Mouse (Mus musculus): ENCODE measurements around the gene Slc35d2. TPM values are rescaled to one million over a fixed set of nuclear protein-coding genes. Genes with fewer than 3 reads are reported as not detected.

Slc35d2 gene
- total and polyA plus RNA-seq, 2 experiments from 2014 or later: 3.7 to 5.3 TPM

- Histone ChIP-seq H3K4me3 (ENCODE audit: low read depth, low read length) (peak overlapping the region; percentile 68), H3K36me3 (replicated peaks; ENCODE audit: control insufficient read depth, insufficient read depth, low read length) (peaks cover 22% of the 10 kb centered on the region), H3K27me3 (ENCODE audit: control insufficient read depth, insufficient read depth, low read length) (no peaks in the 10 kb centered on the region), H3K9ac (replicated peaks; ENCODE audit: low read depth, low read length) (peak overlapping the region; percentile 77), H3K27ac (ENCODE audit: low read depth) (peak overlapping the region; percentile 65), H3K9me3 (replicated peaks; ENCODE audit: control insufficient read depth, low read length) (no peaks in the 10 kb centered on the region), H3K4me2 (ENCODE audit: low read depth, low read length) (peak overlapping the region; percentile 74), H3K4me1 (ENCODE audit: control insufficient read depth, insufficient read depth) (peaks cover 7% of the 10 kb centered on the region; the same call in 1 of the 2 replicates)
- TF ChIP-seq EP300 (IDR thresholded peaks at IDR 0.05; ENCODE audit: low read depth) (no peak), CTCF (IDR thresholded peaks at IDR 0.05; ENCODE audit: low read depth) (peak; percentile 37)
- 34% methylated on average over 15 of the region's 15 CpGs for WGBS
- DNase-seq (ENCODE audit: low spot score) (peak; percentile 35), ATAC-seq (ENCODE audit: insufficient read depth, low read depth) (peak; percentile 80)
These were observed 628 bp upstream of the Slc35d2 start for GRCm38 (mm10) chr13:64129616-64130375.

- DNase-seq (ENCODE audit: low spot score): no peak
- Histone ChIP-seq H3K9ac (replicated peaks; ENCODE audit: low read depth, low read length) (no peak overlapping the region), H3K36me3 (replicated peaks; ENCODE audit: control insufficient read depth, insufficient read depth, low read length) (0 out of 2 replicates have a peak, but pooled peaks cover under 1% of the 10 kb centered on the region), H3K27me3 (ENCODE audit: control insufficient read depth, insufficient read depth, low read length) (no peaks in the 10 kb centered on the region), H3K27ac (ENCODE audit: low read depth) (no peak overlapping the region), H3K4me2 (ENCODE audit: low read depth, low read length) (no peak overlapping the region), H3K4me3 (ENCODE audit: low read depth, low read length) (no peak overlapping the region), H3K9me3 (replicated peaks; ENCODE audit: control insufficient read depth, low read length) (no peaks in the 10 kb centered on the region), H3K4me1 (ENCODE audit: control insufficient read depth, insufficient read depth) (peaks cover 7% of the 10 kb centered on the region; the same call in 1 of the 2 replicates)
- TF ChIP-seq EP300 (IDR thresholded peaks at IDR 0.05; ENCODE audit: low read depth) (no peak), CTCF (IDR thresholded peaks at IDR 0.05; ENCODE audit: low read depth) (no peak)
- whole genome bisulfite sequencing: 70% methylated on average over 4 of the region's 4 CpGs
- no peak for ATAC-seq (ENCODE audit: insufficient read depth, low read depth)
These were observed 2.9 kb downstream of the Slc35d2 start for GRCm38 (mm10) chr13:64126316-64126715.

DNA sequence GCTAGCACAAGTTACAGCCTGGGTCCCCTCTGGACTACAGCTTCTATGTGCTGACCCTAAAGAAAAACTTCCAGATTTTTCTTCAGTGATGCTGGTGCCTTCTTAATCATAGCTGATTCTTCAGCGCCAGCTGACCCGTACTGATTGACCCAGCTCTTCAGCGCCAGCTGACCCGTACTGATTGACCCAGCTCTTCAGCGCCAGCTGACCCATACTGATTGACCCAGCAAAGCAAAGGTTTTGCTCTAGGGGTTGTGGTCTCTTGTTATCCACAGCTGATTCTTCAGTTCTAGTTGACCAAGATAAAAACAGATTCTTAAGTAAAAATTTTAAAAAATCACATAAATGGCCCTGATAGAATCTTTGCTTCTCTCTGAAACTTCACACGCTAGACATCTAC lies 4.3 kb downstream of the Slc35d2 start:
- H3K27me3 ChIP-seq (ENCODE audit: control insufficient read depth, insufficient read depth, low read length): no peaks in the 10 kb centered on the region
- WGBS: 94% methylated on average over 6 of the region's 6 CpGs
- no peaks in the 10 kb centered on the region; the same call in 1 of the 2 replicates for H3K36me3 ChIP-seq (replicated peaks; ENCODE audit: control insufficient read depth, insufficient read depth, low read length)
- H3K9me3 ChIP-seq (replicated peaks; ENCODE audit: control insufficient read depth, low read length): no peaks in the 10 kb centered on the region
- H3K9ac ChIP-seq (replicated peaks; ENCODE audit: low read depth, low read length): no peak overlapping the region
- no peak overlapping the region for H3K4me3 ChIP-seq (ENCODE audit: low read depth, low read length)
- H3K4me1 ChIP-seq (ENCODE audit: control insufficient read depth, insufficient read depth): peaks cover 7% of the 10 kb centered on the region; the same call in 1 of the 2 replicates
- DNase-seq (ENCODE audit: low spot score): no peak
- no peak for TF ChIP-seq EP300 (IDR thresholded peaks at IDR 0.05; ENCODE audit: low read depth)
- TF ChIP-seq CTCF (IDR thresholded peaks at IDR 0.05; ENCODE audit: low read depth): no peak
- ATAC-seq (ENCODE audit: insufficient read depth, low read depth): no peak
- no peak overlapping the region for H3K27ac ChIP-seq (ENCODE audit: low read depth)
- H3K4me2 ChIP-seq (ENCODE audit: low read depth, low read length): no peak overlapping the region

- TF ChIP-seq EP300 (IDR thresholded peaks at IDR 0.05; ENCODE audit: low read depth) (no peak), CTCF (IDR thresholded peaks at IDR 0.05; ENCODE audit: low read depth) (no peak)
These were observed 5.5 kb downstream of the Slc35d2 start for GRCm38 (mm10) chr13:64123491-64124188.

DNA sequence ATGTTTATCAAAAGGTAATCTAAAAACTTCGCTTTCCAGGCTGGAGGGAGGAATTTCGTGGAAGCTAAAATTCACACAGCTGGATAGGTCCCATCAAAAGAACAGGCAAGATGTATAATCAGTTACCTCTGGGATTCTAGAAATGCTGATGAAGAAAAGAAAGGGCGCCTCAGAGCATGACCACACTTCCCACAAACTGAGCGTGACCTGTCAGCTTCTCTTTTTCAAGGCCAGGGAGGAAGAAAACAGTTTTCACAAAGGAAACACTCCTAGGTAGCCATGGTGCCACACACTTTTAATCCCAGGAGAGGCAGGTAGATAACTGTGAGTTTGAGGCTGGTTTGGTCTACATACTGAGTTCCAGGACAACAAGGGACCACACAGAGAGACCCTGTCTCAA lies 8.4 kb downstream of the Slc35d2 start:
- ATAC-seq (ENCODE audit: insufficient read depth, low read depth) (no peak), DNase-seq (ENCODE audit: low spot score) (no peak)
- 72% methylated on average over 4 of the region's 4 CpGs for WGBS

More at GRCm38 (mm10) chr13:64123491-64124188, 5.5 kb downstream of the Slc35d2 start:
- DNase-seq (ENCODE audit: low spot score): no peak
- WGBS: 36% methylated on average over 6 of the region's 6 CpGs
- ATAC-seq (ENCODE audit: insufficient read depth, low read depth): no peak
- Histone ChIP-seq H3K4me3 (ENCODE audit: low read depth, low read length) (no peak overlapping the region), H3K9me3 (replicated peaks; ENCODE audit: control insufficient read depth, low read length) (no peaks in the 10 kb centered on the region), H3K4me2 (ENCODE audit: low read depth, low read length) (no peak overlapping the region), H3K9ac (replicated peaks; ENCODE audit: low read depth, low read length) (no peak overlapping the region), H3K36me3 (replicated peaks; ENCODE audit: control insufficient read depth, insufficient read depth, low read length) (no peaks in the 10 kb centered on the region; the same call in 1 of the 2 replicates), H3K27me3 (ENCODE audit: control insufficient read depth, insufficient read depth, low read length) (no peaks in the 10 kb centered on the region), H3K27ac (ENCODE audit: low read depth) (no peak overlapping the region), H3K4me1 (ENCODE audit: control insufficient read depth, insufficient read depth) (peaks cover 3% of the 10 kb centered on the region; the same call in 1 of the 2 replicates)

More for the DNA sequence above, 8.4 kb downstream of the Slc35d2 start:
- no peak for TF ChIP-seq EP300 (IDR thresholded peaks at IDR 0.05; ENCODE audit: low read depth)
- no peak for TF ChIP-seq CTCF (IDR thresholded peaks at IDR 0.05; ENCODE audit: low read depth)
- Histone ChIP-seq H3K4me1 (ENCODE audit: control insufficient read depth, insufficient read depth) (no peaks in the 10 kb centered on the region), H3K9ac (replicated peaks; ENCODE audit: low read depth, low read length) (no peak overlapping the region), H3K36me3 (replicated peaks; ENCODE audit: control insufficient read depth, insufficient read depth, low read length) (peaks cover 7% of the 10 kb centered on the region; the same call in 1 of the 2 replicates), H3K9me3 (replicated peaks; ENCODE audit: control insufficient read depth, low read length) (no peaks in the 10 kb centered on the region), H3K4me3 (ENCODE audit: low read depth, low read length) (no peak overlapping the region), H3K27me3 (ENCODE audit: control insufficient read depth, insufficient read depth, low read length) (no peaks in the 10 kb centered on the region), H3K27ac (ENCODE audit: low read depth) (no peak overlapping the region), H3K4me2 (ENCODE audit: low read depth, low read length) (no peak overlapping the region)
